Mouse (Mus musculus): Measurements from ENCODE around the gene Pola1. TPM values are rescaled to one million over a fixed set of nuclear protein-coding genes. Genes with fewer than 3 reads are reported as not detected.

The Pola1 gene
- total and polyA plus RNA-seq, 3 experiments = 29.3 to 38.0 (median 29.6) TPM

- H3K9ac ChIP-seq (ENCODE audit: insufficient read depth, low read depth) = no peak overlapping the region
- no peaks in the 10 kb centered on the region for H3K4me1 ChIP-seq (ENCODE audit: control insufficient read depth in 1 of 2, insufficient read depth in 2 of 2)
- DNase-seq (ENCODE audit: extremely low read depth) = no peak
- H3K4me3 ChIP-seq (replicated peaks in 1 of 3; ENCODE audit: low read depth in 2 of 3, low read length in 2 of 3, poor library complexity in 1 of 3) = no peak overlapping the region
- in situ Hi-C loops (cut with MboI; ENCODE audit: low pct_ligation_motif_present, low pct_unique_long_range_greater_than_20kb, low sequenced_read_pairs) = no loop called here
- no peaks in the 10 kb centered on the region for H3K9me3 ChIP-seq (replicated peaks; ENCODE audit: low read length)
- dilution Hi-C loops (cut with MboI; ENCODE audit: extremely low pct_ligation_motif_present, extremely low pct_unique_long_range_greater_than_20kb, low sequenced_read_pairs) = no loop called here
- H3K27ac ChIP-seq (ENCODE audit: insufficient read depth, low read depth) = no peak overlapping the region
- no peaks in the 10 kb centered on the region for H3K27me3 ChIP-seq (replicated peaks)
- no peak for TF ChIP-seq MAFK (IDR thresholded peaks at IDR 0.05; ENCODE audit: insufficient replicate concordance, low read length)
- TF ChIP-seq POLR2A (IDR thresholded peaks at IDR 0.05; ENCODE audit: low read depth, low read length) = no peak
- no peak for TF ChIP-seq MXI1 (IDR thresholded peaks at IDR 0.05; ENCODE audit: low read depth, low read length)
- TF ChIP-seq PAX5 (IDR thresholded peaks at IDR 0.05; ENCODE audit: low read length) = no peak
- no peak for TF ChIP-seq KAT2A (IDR thresholded peaks at IDR 0.05; ENCODE audit: insufficient replicate concordance, low read length)
- no peak for TF ChIP-seq NELFE (IDR thresholded peaks at IDR 0.05; ENCODE audit: low read depth, low read length)
- TF ChIP-seq TCF12 (IDR thresholded peaks at IDR 0.05; ENCODE audit: low read depth, low read length) = no peak
- no peaks in the 10 kb centered on the region for H3K79me2 ChIP-seq (replicated peaks; ENCODE audit: control insufficient read depth, extremely low read depth, insufficient read depth, poor library complexity, severe bottlenecking)
- H3K4me2 ChIP-seq (ENCODE audit: insufficient read depth, low read depth, poor library complexity, severe bottlenecking) = no peak overlapping the region
- no peaks in the 10 kb centered on the region for H3K36me3 ChIP-seq (replicated peaks in 1 of 2; ENCODE audit: control insufficient read depth in 1 of 2, insufficient read depth in 1 of 2, low read length in 1 of 2)
Observed at GRCm38 (mm10) chrX:93369708-93370107, 262.2 kb downstream of the Pola1 start.

- Histone ChIP-seq H3K4me1 (ENCODE audit: control insufficient read depth in 1 of 2, insufficient read depth in 2 of 2) (no peaks in the 10 kb centered on the region), H3K36me3 (replicated peaks in 1 of 2; ENCODE audit: control insufficient read depth in 1 of 2, insufficient read depth in 1 of 2, low read length in 1 of 2) (no peaks in the 10 kb centered on the region), H3K79me2 (replicated peaks; ENCODE audit: control insufficient read depth, extremely low read depth, insufficient read depth, poor library complexity, severe bottlenecking) (no peaks in the 10 kb centered on the region), H3K9me3 (replicated peaks; ENCODE audit: low read length) (no peaks in the 10 kb centered on the region), H3K27me3 (replicated peaks) (no peaks in the 10 kb centered on the region), H3K4me3 (replicated peaks in 1 of 3; ENCODE audit: low read depth in 2 of 3, low read length in 2 of 3, poor library complexity in 1 of 3) (no peak overlapping the region), H3K4me2 (ENCODE audit: insufficient read depth, low read depth, poor library complexity, severe bottlenecking) (no peak overlapping the region), H3K9ac (ENCODE audit: insufficient read depth, low read depth) (no peak overlapping the region), H3K27ac (ENCODE audit: insufficient read depth, low read depth) (no peak overlapping the region)
- TF ChIP-seq GABPA (IDR thresholded peaks at IDR 0.05; ENCODE audit: insufficient replicate concordance, low read depth, low read length) = no peak
- TF ChIP-seq USF1 (IDR thresholded peaks at IDR 0.05; ENCODE audit: low read depth, low read length) = no peak
- TF ChIP-seq JUND (conservative IDR thresholded peaks at IDR 0.05; ENCODE audit: low read depth, low read length) = no peak
- in situ Hi-C loops (cut with MboI; ENCODE audit: low pct_ligation_motif_present, low pct_unique_long_range_greater_than_20kb, low sequenced_read_pairs) = no loop called here
- DNase-seq (ENCODE audit: extremely low read depth) = no peak
- dilution Hi-C loops (cut with MboI; ENCODE audit: extremely low pct_ligation_motif_present, extremely low pct_unique_long_range_greater_than_20kb, low sequenced_read_pairs) = no loop called here
Observed at GRCm38 (mm10) chrX:93368211-93368610, 263.7 kb downstream of the Pola1 start.

- Histone ChIP-seq H3K9ac (ENCODE audit: insufficient read depth, low read depth) (no peak overlapping the region), H3K27me3 (replicated peaks) (no peaks in the 10 kb centered on the region), H3K4me1 (ENCODE audit: control insufficient read depth in 1 of 2, insufficient read depth in 2 of 2) (no peaks in the 10 kb centered on the region), H3K4me3 (replicated peaks in 1 of 3; ENCODE audit: low read depth in 2 of 3, low read length in 2 of 3, poor library complexity in 1 of 3) (no peak overlapping the region), H3K27ac (ENCODE audit: insufficient read depth, low read depth) (no peak overlapping the region), H3K4me2 (ENCODE audit: insufficient read depth, low read depth, poor library complexity, severe bottlenecking) (no peak overlapping the region), H3K9me3 (replicated peaks; ENCODE audit: low read length) (no peaks in the 10 kb centered on the region), H3K79me2 (replicated peaks; ENCODE audit: control insufficient read depth, extremely low read depth, insufficient read depth, poor library complexity, severe bottlenecking) (no peaks in the 10 kb centered on the region), H3K36me3 (replicated peaks in 1 of 2; ENCODE audit: control insufficient read depth in 1 of 2, insufficient read depth in 1 of 2, low read length in 1 of 2) (no peaks in the 10 kb centered on the region)
- no peak for TF ChIP-seq ZMIZ1 (IDR thresholded peaks at IDR 0.05; ENCODE audit: low read depth, low read length)
- no peak for TF ChIP-seq EP300 (IDR thresholded peaks at IDR 0.05; ENCODE audit: low read length)
- no peak for TF ChIP-seq NELFE (IDR thresholded peaks at IDR 0.05; ENCODE audit: low read depth, low read length)
- no peak for TF ChIP-seq MAX (IDR thresholded peaks at IDR 0.05; ENCODE audit: low read length)
- TF ChIP-seq HCFC1 (IDR thresholded peaks at IDR 0.05; ENCODE audit: low read depth, low read length) = no peak
- TF ChIP-seq UBTF (IDR thresholded peaks at IDR 0.05; ENCODE audit: low read depth, low read length) = no peak
- no peak for TF ChIP-seq PAX5 (IDR thresholded peaks at IDR 0.05; ENCODE audit: low read length)
- no peak for TF ChIP-seq MAFK (IDR thresholded peaks at IDR 0.05; ENCODE audit: insufficient replicate concordance, low read length)
- TF ChIP-seq TBP (conservative IDR thresholded peaks at IDR 0.05; ENCODE audit: low read depth, low read length) = no peak
- in situ Hi-C loops (cut with MboI; ENCODE audit: low pct_ligation_motif_present, low pct_unique_long_range_greater_than_20kb, low sequenced_read_pairs) = no loop called here
- DNase-seq (ENCODE audit: extremely low read depth) = no peak
- dilution Hi-C loops (cut with MboI; ENCODE audit: extremely low pct_ligation_motif_present, extremely low pct_unique_long_range_greater_than_20kb, low sequenced_read_pairs) = no loop called here
Observed at GRCm38 (mm10) chrX:93321336-93321735, 310.6 kb downstream of the Pola1 start.
